Mouse (Mus musculus): ENCODE results near the gene Lactb.

GRCm38 (mm10) chr9:67020063-67020462, 44.8 kb upstream of the Lactb start:
- no peak for TF ChIP-seq CTCF (IDR thresholded peaks at IDR 0.05; ENCODE audit: low read depth, low read length)
- no peak for TF ChIP-seq GATA1 (IDR thresholded peaks at IDR 0.05; ENCODE audit: borderline replicate concordance, low read length)

Data from G1E (cell line).